Mouse (Mus musculus) kidney, postnatal 36 days (tissue): ENCODE measurements around the gene Nxph4.
A peak's percentile ranks its signal among the peaks of the same experiment; 100 is the strongest.

ENCODE experiments used
- DNase-seq, 2 experiments: peaks; one replicate each; pipeline ENCODE4 v3.0.0; 2021 to 2022; ENCODE audit warnings: mixed read lengths in 2 of 2

Nxph4 gene

DNA sequence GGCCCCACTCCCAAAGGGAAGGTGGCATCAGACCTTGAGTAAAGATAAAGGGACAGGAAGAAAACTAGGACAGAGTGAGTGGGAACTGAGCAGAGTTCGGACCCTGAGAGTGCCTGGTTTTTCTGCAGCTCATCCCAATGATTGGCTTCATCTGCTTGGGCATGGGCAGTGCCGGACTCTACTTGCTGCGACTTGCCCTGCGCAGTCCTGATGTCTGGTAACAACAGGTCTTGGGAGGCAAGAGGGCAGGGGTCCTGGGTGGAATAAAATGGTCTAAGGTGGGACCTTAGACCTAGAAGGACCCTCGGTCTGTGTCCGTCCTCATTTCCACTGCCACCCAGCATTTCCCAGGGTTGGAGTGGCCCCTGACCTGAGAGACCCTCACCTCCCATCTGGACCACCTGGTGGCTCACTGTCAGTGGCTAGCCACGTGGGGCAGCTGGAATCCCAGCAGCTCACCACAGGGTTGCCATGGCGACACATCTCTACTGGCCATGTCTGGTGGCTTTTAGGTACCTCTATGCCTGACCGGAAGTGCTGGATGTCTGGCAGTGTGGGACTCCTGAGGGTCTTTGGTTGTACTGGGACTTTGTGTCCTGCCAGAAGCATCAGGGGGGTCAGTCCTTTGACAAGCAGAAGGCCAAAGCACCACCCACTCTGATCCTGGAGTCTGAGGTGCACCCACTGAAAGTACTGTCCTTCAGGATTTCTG is 18.9 kb downstream of the Nxph4 start:
- DNase-seq, result no peak

DNA sequence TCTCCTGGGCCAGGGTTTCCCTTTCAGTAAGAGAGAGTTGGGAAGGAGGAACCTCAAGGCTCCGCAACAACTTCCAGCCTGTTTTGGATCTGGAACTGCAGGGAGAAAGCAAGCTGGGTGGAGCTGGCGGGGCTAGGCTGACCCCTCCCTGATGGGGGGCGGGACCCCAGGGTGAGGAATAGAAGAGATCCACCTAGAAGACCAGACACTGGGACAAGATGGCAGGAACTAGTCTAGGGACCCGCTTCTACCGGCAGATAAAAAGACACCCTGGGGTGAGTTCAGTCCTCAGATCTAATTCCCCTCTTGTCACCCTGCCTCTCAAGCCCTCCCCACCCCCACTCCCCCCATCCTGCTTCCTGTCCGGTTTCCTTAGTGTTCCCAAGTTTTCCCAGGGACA is 19.6 kb downstream of the Nxph4 start, which contains the start of gene Ndufa4l2:
Ndufa4l2 (plus strand) TSS at position 204 of the 400 bp plus-strand sequence.
- peak in 1 of 2 experiments; percentile 49 for DNase-seq

GRCm38 (mm10) chr10:127514111-127514698 is 20.2 kb downstream of the Nxph4 start:
- no peak for DNase-seq

DNA sequence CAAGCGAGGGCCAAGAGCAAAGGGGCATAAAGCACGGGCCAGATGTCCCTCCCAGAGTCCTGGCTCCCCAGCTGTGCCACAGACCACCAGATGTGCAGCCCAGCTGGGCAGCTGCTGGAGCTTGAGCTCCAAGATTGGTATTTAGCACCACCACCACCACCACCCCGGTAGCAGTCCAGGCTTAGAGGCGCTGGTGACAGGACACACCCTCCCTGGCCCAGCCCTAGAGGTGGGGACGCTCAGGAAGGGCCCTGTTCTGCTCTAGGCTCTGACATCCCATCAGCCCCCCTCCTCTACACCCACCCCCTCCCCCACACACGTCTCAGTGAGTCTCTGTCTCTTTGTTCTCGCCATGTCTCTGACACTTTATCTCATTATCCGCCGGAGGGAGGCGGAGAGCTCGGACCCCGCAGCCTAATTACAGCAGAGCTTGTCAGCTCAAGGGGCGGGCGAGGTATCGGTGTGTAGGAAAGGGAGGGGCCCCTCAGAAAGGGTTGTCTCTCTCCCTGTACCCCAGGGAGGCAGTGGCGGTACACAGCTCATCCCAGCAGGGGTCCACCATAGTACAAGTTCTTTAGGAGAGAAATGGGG is 20.8 kb downstream of the Nxph4 start:
- no peak for DNase-seq

- peak; percentile 91 to 96 for DNase-seq
Measured at GRCm38 (mm10) chr10:127512813-127513212, 21.5 kb downstream of the Nxph4 start.

- no peak for DNase-seq
Measured at GRCm38 (mm10) chr10:127512307-127512666, 22.1 kb downstream of the Nxph4 start.

GRCm38 (mm10) chr10:127511634-127512306 is 22.6 kb downstream of the Nxph4 start:
- no peak for DNase-seq

- no peak for DNase-seq
Measured at GRCm38 (mm10) chr10:127510895-127511617, 23.3 kb downstream of the Nxph4 start.

DNA sequence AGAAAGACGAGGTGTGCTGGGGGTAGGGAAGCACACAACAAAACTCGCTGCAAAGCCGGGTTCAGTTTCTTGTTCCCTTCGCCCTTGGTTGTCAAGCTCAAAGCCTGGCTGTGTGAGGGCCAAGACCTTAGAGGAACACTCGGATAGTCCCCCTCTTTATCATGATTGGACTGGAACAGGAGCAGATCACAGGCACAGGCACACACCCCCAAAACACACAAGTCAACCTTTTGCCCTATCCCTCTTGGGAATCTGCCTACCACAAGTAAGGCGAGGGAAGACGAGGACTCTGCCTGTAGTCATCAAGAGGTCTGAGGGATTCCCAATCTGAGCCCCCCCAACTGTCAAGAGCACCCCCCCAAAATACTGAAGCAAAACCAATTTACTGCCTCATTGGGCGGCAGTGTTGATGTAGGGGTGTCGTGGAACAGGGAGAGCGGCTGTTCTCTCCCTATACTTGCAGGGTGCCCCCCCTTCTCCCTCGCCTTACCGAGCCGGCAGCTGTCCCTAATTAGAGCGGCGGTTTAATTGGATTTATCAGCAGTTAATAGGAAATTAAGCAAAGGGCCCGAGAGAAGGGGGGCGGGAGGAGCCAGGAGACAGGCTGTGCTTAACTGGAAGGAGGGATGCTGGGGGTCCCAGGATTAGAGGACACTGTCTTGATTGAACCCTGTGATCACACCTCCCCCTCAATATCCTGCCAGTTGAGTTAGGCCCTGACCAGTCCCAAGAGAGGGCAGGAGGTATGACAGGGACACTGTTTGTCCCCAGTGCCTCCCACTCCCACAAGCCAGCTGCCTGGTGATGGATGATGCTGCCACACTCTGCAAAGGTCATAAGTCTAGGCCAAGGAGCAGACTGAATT is 24.3 kb downstream of the Nxph4 start:
- no peak for DNase-seq

DNA sequence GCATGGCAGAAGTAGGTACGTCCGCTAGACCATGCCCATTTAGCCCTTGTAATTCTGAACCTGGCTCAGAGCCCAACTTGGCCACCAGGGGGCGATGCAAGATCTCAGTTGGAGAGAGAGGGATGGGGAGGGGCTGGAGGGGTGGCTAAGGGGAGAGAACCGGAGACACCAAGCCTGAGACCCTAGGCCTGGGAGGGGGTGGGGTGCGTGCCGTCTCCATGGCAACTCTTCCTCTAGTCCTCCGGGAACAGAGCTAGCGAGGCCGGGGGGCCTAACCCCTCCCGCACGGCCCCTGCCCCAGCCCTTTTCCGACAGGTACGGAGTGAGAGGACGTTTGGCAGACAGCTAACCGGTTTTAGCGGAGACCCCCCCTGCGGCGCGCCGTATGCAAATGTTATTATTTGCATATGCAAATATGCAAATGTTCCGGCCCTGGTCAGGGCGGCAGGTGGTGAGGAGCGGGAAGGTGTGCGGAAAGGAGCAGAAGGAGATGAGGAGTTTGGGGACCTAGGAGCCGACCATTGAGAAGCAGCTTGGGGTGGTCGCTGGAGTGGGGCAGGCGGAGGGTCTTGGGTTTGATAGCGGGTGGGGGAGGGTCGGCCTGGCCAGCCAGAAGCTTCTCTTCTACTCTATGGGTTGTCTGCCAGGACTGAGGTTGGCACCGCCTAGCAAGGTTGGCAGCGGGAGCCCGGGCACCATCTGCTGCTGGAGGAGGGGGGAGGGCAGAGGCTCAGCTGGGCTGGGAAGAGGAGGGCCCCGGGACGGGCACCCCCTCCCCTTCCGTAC is 25.1 kb downstream of the Nxph4 start:
- DNase-seq, result peak; percentile 83 to 93

- peak; percentile 71 to 91 for DNase-seq
Measured at GRCm38 (mm10) chr10:127508239-127508638, 26.1 kb downstream of the Nxph4 start.

- DNase-seq, result no peak
Measured at GRCm38 (mm10) chr10:127500894-127501893, 33.2 kb downstream of the Nxph4 start, which contains the start of gene Stac3. Stac3 (plus strand) TSS chr10:127501686.

- DNase-seq, result no peak
Measured at GRCm38 (mm10) chr10:127500042-127500441, 34.3 kb downstream of the Nxph4 start.

- DNase-seq, result no peak
Measured at GRCm38 (mm10) chr10:127499516-127499915, 34.8 kb downstream of the Nxph4 start.

- DNase-seq, result no peak
Measured at GRCm38 (mm10) chr10:127496156-127496555, 38.2 kb downstream of the Nxph4 start.

GRCm38 (mm10) chr10:127492118-127492517 is 42.2 kb downstream of the Nxph4 start:
- no peak for DNase-seq

DNA sequence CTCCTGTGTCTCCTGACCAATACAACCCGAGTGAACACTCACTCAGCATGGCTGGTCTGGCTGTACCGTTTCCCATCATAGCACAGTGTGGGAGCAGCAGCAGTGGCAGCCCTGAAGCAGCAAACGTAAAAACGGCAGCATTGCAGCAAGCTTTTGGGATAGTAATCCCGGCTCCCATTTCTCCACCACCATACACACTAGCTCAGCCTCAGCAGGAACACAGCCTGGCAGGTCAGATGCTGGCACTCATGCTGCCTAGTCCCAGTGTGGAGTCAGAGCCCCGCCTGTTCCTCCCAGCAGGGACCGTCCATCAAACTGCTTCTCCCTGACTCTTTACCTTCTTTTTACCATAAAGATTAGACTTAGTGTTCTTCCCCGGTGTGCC is 43.2 kb downstream of the Nxph4 start:
- DNase-seq, result no peak

DNA sequence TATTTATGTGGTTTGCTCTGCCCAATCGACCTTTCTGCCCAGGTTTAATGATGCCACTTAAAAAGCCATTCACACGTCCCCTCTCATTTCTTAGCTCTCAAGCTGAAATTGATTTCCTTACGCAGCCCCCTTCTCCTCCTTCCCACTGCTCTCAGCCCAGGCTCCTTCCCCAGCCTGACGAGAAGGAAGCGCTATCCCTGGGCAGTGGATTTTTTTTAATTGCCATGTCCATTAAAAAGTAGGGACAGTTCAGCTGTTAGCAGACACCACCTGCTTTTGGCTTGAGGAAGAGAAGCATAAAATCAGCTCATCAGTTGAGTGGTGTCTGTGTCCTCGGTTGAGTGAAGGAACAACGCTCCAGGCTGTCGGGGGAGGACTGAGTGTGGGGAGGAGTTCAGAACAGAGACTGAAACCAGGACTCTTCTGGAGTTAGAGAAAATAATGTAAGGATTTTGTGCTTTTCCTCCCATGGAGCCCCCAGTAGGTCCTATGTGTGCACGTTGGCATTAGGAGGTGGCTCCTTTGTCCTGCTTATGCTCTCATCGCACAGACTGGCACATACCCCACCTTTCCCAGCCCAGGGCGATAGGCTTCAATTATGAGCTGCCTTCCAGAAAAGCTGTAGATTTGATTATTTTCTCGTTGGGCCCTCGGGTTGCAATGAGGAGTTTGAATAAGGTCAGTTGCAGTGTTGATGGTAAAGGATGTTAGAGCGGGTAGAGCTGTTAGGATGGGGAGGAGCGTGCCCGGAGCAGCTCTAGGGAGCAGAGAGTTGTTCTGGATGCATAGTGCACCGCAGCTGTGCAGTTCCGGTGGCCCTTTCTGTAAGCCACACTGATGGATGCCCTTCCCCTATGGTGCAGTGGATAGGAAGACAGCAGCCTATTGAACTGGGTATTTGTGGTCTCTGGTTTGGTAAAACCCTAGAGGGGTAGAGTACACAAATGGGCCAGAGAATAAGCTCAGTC is 43.9 kb downstream of the Nxph4 start:
- no peak for DNase-seq
